Mouse (Mus musculus) embryonic facial prominence, embryonic 14.5 days (tissue): ENCODE data around the gene Zdhhc4. TPM values are rescaled to one million over a fixed set of nuclear protein-coding genes. Genes with fewer than 3 reads are reported as not detected.

ENCODE experiments used
- ATAC-seq: fragments of 200-750 bp; cut with Nextera tagmentation; 2 replicates; pipeline ENCODE4 v1.8.0; 2017; ENCODE audit warnings: low read depth, moderate number of reproducible peaks, moderate TSS enrichment
- DNase-seq: peaks from one replicate; pipeline ENCODE4 v3.0.0-alpha.2; 2015; ENCODE audit warnings: low spot score
- H3K27ac ChIP-seq: fragments of 300-500 bp; sonication (generic); replicated peaks from 2 replicates; pipeline ENCODE4 v1.5.1; 2014; ENCODE audit warnings: low read depth, mild to moderate bottlenecking, low read length, moderate library complexity
- H3K27me3 ChIP-seq: fragments of 300-500 bp; sonication (generic); replicated peaks from 2 replicates; pipeline ENCODE4 v1.6.1; 2014; ENCODE audit warnings: low read length; ENCODE audit not compliant: control insufficient read depth, insufficient read depth
- H3K36me3 ChIP-seq: fragments of 300-500 bp; sonication (generic); 2 replicates; pipeline ENCODE4 v1.6.1; 2014; ENCODE audit warnings: low read length, mixed read lengths; ENCODE audit not compliant: control insufficient read depth, insufficient read depth
- H3K4me1 ChIP-seq: fragments of 300-500 bp; sonication (generic); 2 replicates; pipeline ENCODE4 v1.6.1; 2014; ENCODE audit warnings: antibody characterized with exemption, low read length; ENCODE audit not compliant: control insufficient read depth, insufficient read depth
- H3K4me2 ChIP-seq: fragments of 300-500 bp; sonication (generic); 2 replicates; pipeline ENCODE4 v1.6.1; 2014; ENCODE audit warnings: low read depth, mild to moderate bottlenecking, low read length, moderate library complexity, mixed read lengths
- H3K4me3 ChIP-seq: fragments of 300-500 bp; sonication (generic); 2 replicates; pipeline ENCODE4 v1.5.1; 2014; ENCODE audit warnings: low read depth, mild to moderate bottlenecking, low read length
- H3K9ac ChIP-seq: fragments of 300-500 bp; sonication (generic); 2 replicates; pipeline ENCODE4 v1.6.1; 2014; ENCODE audit warnings: low read depth, mild to moderate bottlenecking, low read length, moderate library complexity, mixed read lengths
- H3K9me3 ChIP-seq: fragments of 300-500 bp; sonication (generic); 2 replicates; pipeline ENCODE4 v1.6.1; 2016; ENCODE audit warnings: low read length; ENCODE audit not compliant: control insufficient read depth
- WGBS: fragments of 180-500 bp; shearing (Covaris S2); extraction: QIAGEN DNeasy Blood & Tissue Kit; methylation state at CpG from one replicate; pipeline ENCODE4 v1.1.7; 2014; 5-methylcytosine and 5-hydroxymethylcytosine counted together
- polyA plus RNA-seq: library from polyadenylated mRNA; unstranded; fragments of >200 nt; fragmentation: Nextera tagmentation; extraction: Ambion mirVana; gene quantifications from 2 replicates; pipeline ENCODE4 v1.2.1, GENCODE M21; 2014

Zdhhc4 gene
- polyA plus RNA-seq, 1 experiment from 2014 or later = 68.3 TPM

DNA sequence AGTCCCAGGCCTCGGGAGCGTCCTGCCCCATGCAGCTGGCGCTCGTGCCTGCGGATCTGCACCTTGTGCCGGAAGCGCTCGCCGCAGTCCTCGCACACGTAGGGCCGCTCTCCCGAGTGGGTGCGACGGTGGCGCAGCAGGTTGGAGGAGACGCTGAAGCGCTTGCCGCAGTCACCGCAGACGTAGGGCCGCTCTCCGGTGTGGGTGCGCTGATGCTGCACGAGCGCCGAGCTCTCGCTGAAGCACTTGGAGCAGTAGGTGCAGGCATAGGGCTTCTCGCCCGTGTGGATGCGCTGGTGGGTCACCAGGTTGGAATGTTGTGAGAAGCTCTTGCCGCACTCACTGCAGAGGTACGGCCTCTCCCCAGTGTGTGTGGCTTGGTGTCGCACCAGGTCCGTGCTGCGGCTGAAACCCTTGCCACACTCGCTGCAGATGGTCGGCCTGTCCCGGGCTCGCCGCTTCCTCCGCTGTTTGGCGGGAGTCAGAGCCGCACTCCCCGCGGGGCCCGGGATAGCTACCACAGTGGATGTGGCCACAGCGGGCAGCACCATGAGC is 41.2 kb downstream of the Zdhhc4 start:
- peak overlapping the region; percentile 46 for H3K4me2 ChIP-seq
- H3K9me3 ChIP-seq = no peaks in the 10 kb centered on the region
- H3K4me3 ChIP-seq = peak overlapping the region; percentile 25
- ATAC-seq (no peak), DNase-seq (no peak)
- H3K9ac ChIP-seq = peak overlapping the region; percentile 19; the same call in 1 of the 2 replicates
- no peaks in the 10 kb centered on the region for H3K36me3 ChIP-seq
- H3K4me1 ChIP-seq = peaks cover 8% of the 10 kb centered on the region
- no peak overlapping the region for H3K27ac ChIP-seq
- H3K27me3 ChIP-seq = peaks cover 67% of the 10 kb centered on the region
- WGBS = 3% methylated on average over 28 of the region's 48 CpGs

DNA sequence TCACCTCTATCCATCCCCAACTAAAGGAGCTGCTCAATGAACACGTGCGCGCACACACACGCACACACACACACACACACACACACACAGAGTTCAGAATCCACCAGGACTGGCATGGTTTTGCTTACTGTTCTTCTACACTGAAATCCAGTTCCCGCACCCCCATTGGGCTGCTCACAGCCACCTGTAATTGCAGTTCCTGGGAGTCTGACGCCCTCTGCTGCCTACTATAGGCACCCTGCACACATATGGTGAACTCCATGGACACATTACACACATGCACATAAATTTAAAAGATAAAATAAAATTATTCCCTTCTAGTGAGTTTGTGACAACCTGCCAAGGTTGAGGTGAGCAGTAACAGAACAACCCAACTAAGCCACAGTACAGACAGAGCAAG is 44.3 kb downstream of the Zdhhc4 start:
- no peak for ATAC-seq
- Histone ChIP-seq H3K9me3 (no peaks in the 10 kb centered on the region), H3K27me3 (peaks cover 44% of the 10 kb centered on the region), H3K4me3 (no peak overlapping the region), H3K4me1 (peaks cover 8% of the 10 kb centered on the region), H3K4me2 (no peak overlapping the region), H3K9ac (no peak overlapping the region), H3K27ac (no peak overlapping the region), H3K36me3 (no peaks in the 10 kb centered on the region)
- WGBS = 36% methylated on average over 6 of the region's 6 CpGs
- DNase-seq = no peak

DNA sequence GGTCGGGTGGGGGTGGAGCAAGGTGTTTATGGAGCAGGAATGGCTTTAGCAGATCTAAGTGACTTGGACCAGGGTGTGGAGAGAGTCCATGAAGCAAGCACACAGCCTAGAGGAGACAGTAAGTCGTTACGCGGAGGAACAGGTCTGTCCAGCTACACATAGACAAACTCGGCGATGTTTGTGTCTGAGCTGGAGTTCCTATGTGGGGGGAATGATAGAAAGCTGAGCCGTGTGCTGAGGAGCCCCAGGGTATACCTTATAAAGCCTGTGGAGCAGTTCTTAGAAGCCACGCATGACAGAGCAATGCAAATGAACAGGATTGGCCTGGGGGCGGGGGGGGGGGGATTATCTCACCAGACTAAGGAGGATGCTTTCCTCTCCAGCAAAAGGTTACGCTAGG is 49.8 kb downstream of the Zdhhc4 start:
- Histone ChIP-seq H3K36me3 (no peaks in the 10 kb centered on the region), H3K4me3 (no peak overlapping the region), H3K27me3 (0 out of 2 replicates have a peak, but pooled peaks cover 14% of the 10 kb centered on the region), H3K27ac (no peak overlapping the region), H3K9ac (no peak overlapping the region), H3K4me2 (no peak overlapping the region), H3K9me3 (no peaks in the 10 kb centered on the region), H3K4me1 (no peaks in the 10 kb centered on the region; the same call in 1 of the 2 replicates)
- 37% methylated on average over 10 of the region's 10 CpGs for WGBS
- ATAC-seq (peak; percentile 83; the same call in 1 of the 2 replicates), DNase-seq (peak; percentile 56)

DNA sequence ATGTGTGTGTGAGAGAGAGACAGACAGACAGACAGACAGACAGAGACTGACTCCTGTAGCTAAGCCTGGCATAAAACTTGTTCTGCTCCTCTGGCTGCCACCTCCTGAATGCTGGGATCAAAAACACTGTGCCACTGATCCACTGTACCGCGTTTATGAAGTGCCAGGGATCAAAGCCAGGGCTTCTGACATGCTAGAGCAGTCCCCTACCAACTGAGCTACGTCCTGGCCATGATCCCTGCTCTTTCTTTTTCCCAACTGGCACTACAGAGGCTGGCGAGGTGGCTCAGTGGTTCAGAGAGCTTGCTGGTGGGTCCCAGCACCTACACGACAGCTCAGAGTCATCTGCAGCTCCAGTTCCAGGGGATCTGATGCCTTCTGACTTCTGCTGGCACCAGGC is 53.3 kb downstream of the Zdhhc4 start:
- Histone ChIP-seq H3K9ac (no peak overlapping the region), H3K4me1 (no peaks in the 10 kb centered on the region; the same call in 1 of the 2 replicates), H3K4me3 (no peak overlapping the region), H3K27me3 (0 out of 2 replicates have a peak, but pooled peaks cover 12% of the 10 kb centered on the region), H3K27ac (no peak overlapping the region), H3K36me3 (no peaks in the 10 kb centered on the region), H3K9me3 (no peaks in the 10 kb centered on the region), H3K4me2 (no peak overlapping the region)
- ATAC-seq = no peak
- no peak for DNase-seq
- 52% methylated on average over 4 of the region's 5 CpGs for WGBS

DNA sequence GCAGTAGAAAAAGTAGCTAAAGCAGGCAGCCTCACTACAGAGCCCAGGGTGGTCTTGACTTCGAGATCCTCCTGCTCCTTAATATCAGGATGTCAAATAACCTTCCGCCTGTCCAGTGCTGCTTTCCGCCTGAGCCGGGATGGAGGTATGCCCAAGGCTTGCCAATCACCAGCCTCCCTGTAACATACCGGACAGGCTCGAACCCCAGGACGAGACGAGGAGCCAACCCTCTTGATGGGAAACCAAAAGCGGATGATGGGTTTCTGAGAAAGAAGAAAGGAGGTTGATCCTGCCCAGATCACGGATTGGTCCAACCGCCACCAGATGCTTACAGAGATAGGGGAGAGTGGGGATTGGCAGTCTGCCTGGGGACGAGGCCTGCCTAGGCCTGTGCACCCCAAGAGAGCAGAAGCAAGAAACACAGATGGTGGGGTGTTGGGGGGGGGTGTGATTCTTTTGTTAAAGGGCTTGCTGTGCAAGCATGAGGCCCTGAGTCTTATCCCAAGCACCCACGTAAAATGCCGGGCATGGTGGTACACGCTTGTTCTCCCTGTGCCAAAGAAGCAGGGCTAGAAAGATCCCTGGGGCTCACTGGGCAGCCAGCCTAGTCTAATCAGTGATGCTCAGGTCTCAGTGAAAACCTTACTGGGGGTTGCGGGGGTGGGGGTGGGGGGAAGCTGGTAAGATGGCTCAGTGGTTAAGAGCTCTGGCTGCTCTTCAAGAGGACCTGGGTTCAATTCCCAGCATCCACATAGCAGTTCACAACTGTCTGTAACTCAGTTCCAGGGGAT is 56.3 kb downstream of the Zdhhc4 start:
- ATAC-seq = peak; percentile 38
- WGBS = 81% methylated on average over 16 of the region's 16 CpGs
- H3K9me3 ChIP-seq = no peaks in the 10 kb centered on the region

DNA sequence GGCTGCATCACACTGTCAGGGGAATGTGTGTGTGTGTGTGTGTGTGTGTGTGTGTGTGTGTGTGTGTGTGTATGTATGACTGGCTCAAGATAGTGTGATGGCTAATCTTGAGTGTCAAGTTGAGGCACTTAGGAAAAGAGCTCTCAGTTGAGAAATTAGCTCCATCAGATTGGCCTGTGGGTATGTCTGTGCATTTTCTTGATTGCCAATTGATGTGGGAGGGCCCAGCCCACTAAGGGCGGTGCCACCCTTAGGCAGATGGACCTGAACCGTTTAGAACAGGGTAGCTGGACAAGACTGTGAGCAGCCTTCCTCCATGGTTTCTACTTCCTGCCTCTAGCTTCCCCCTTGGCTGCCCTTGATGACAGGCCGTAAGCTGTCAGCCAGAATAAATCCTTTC is 56.9 kb downstream of the Zdhhc4 start:
- H3K4me3 ChIP-seq = no peak overlapping the region
- DNase-seq (no peak), ATAC-seq (no peak)
- no peaks in the 10 kb centered on the region for H3K36me3 ChIP-seq
- H3K27me3 ChIP-seq = 0 out of 2 replicates have a peak, but pooled peaks cover 4% of the 10 kb centered on the region
- H3K4me1 ChIP-seq = peaks cover 7% of the 10 kb centered on the region
- no peak overlapping the region for H3K27ac ChIP-seq
- H3K4me2 ChIP-seq = no peak overlapping the region
- H3K9me3 ChIP-seq = no peaks in the 10 kb centered on the region
- no peak overlapping the region for H3K9ac ChIP-seq
- 58% methylated on average over 3 of the region's 3 CpGs for WGBS

More for the DNA sequence above, 56.3 kb downstream of the Zdhhc4 start:
- H3K36me3 ChIP-seq = no peaks in the 10 kb centered on the region
- no peak overlapping the region for H3K4me3 ChIP-seq
- no peak overlapping the region for H3K27ac ChIP-seq
- 0 out of 2 replicates have a peak, but pooled peaks cover 4% of the 10 kb centered on the region for H3K27me3 ChIP-seq
- peak; percentile 63 for DNase-seq
- no peak overlapping the region for H3K9ac ChIP-seq
- H3K4me2 ChIP-seq = no peak overlapping the region
- peaks cover 7% of the 10 kb centered on the region for H3K4me1 ChIP-seq

DNA sequence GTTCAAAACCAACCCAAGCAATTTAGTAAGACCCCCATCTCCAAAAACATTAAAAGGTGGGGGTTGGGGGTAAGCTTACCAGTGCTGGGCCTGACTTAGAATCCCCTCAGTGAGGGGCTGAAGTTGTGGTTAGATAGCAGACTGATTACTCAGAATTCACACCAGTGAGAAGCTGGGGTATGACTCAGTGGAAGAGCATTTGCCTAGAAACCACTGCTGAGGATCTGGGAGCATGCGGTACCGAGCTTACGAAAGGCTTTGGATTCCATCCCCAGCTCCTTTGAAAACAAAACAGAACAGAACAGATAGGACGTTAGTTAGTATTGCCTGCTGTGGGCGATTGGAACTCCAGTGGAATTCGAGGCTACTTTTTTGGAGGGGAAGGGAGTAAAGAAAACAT is 57.4 kb downstream of the Zdhhc4 start:
- Histone ChIP-seq H3K9me3 (no peaks in the 10 kb centered on the region), H3K9ac (no peak overlapping the region), H3K27ac (no peak overlapping the region), H3K4me2 (no peak overlapping the region), H3K36me3 (no peaks in the 10 kb centered on the region), H3K4me1 (peaks cover 7% of the 10 kb centered on the region), H3K27me3 (0 out of 2 replicates have a peak, but pooled peaks cover 4% of the 10 kb centered on the region), H3K4me3 (no peak overlapping the region)
- WGBS = 81% methylated on average over 6 of the region's 6 CpGs
- ATAC-seq = no peak
- no peak for DNase-seq

DNA sequence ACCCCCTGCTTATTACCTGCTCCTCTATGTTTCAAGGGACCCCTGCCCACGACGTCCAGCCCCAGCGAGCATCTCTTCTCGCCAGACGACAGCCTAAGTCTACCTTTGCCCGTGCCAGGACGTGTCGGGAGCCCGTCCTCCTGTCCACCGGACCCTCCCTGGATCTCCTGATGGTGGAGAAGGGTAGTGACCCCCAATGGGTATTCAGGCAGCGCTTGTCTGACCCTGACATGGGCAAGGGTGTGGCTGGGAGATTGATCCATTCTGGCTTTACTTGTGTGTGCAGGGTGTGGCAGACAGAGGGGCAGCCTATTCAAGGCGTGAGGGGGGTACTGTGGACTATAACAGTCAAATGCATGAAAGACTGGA is 58.9 kb downstream of the Zdhhc4 start:
- ATAC-seq = no peak

More for the DNA sequence above, 58.9 kb downstream of the Zdhhc4 start:
- Histone ChIP-seq H3K9me3 (no peaks in the 10 kb centered on the region), H3K4me1 (peaks cover 7% of the 10 kb centered on the region), H3K9ac (peak overlapping the region; percentile 91), H3K27ac (no peak overlapping the region), H3K4me3 (peak overlapping the region; percentile 95), H3K27me3 (no peaks in the 10 kb centered on the region), H3K36me3 (no peaks in the 10 kb centered on the region), H3K4me2 (peak overlapping the region; percentile 95)
- no peak for DNase-seq
- 6% methylated on average over 12 of the region's 12 CpGs for WGBS
